Mouse (Mus musculus): ENCODE measurements around the gene Nup214. TPM values are rescaled to one million over a fixed set of nuclear protein-coding genes. Genes with fewer than 3 reads are reported as not detected.

Nup214 gene
- polyA plus RNA-seq, 1 experiment from 2014 or later: 54.1 TPM

DNA sequence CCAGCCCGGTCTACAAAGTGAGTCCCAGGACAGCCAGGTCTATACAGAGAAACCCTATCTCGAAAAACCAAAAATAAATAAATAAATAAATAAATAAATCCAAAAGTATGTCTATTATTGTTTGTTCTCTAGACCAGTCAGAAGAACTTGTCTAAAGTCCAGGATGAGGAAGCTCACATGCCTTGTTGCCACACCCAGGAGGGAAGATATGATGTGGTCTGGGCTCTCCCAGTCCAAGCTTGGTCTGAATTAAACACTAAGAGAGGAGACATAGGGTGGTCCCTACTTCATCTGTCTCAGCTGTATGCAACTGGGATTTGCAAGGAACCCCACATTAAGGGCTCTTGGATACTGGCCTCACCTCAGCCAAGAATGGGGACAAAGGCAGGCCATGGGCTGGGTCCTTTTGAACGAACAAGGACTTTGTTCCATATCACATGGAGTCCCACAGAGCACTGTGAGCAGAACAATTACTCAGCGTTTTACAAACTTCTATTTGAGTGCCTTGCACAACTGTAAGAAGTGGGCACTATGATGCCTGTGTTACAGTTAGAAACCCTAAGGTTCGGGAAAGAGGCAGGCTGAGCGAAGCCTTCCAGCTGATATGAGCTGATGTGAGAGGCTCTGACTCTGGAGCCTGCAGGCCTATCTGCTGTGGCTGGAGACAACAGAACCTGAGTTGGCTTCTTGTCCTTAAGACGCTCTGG, 119.9 kb downstream of the Nup214 start:
- Histone ChIP-seq H3K9ac (ENCODE audit: low read length) (no peak overlapping the region), H3K4me1 (ENCODE audit: control insufficient read depth, insufficient read depth, low read length) (peaks cover 11% of the 10 kb centered on the region), H3K9me3 (replicated peaks; ENCODE audit: control insufficient read depth, low read length) (no peaks in the 10 kb centered on the region), H3K27ac (ENCODE audit: low read length) (no peak overlapping the region), H3K4me2 (ENCODE audit: low read depth, low read length) (no peak overlapping the region), H3K36me3 (ENCODE audit: control insufficient read depth, insufficient read depth) (no peaks in the 10 kb centered on the region), H3K27me3 (ENCODE audit: control insufficient read depth, insufficient read depth, low read length) (no peaks in the 10 kb centered on the region), H3K4me3 (ENCODE audit: low read length) (no peak overlapping the region)
- ATAC-seq (replicated peaks; ENCODE audit: extremely low read depth, insufficient read depth, low FRiP score): no peak
- WGBS: 84% methylated on average over 7 of the region's 7 CpGs

DNA sequence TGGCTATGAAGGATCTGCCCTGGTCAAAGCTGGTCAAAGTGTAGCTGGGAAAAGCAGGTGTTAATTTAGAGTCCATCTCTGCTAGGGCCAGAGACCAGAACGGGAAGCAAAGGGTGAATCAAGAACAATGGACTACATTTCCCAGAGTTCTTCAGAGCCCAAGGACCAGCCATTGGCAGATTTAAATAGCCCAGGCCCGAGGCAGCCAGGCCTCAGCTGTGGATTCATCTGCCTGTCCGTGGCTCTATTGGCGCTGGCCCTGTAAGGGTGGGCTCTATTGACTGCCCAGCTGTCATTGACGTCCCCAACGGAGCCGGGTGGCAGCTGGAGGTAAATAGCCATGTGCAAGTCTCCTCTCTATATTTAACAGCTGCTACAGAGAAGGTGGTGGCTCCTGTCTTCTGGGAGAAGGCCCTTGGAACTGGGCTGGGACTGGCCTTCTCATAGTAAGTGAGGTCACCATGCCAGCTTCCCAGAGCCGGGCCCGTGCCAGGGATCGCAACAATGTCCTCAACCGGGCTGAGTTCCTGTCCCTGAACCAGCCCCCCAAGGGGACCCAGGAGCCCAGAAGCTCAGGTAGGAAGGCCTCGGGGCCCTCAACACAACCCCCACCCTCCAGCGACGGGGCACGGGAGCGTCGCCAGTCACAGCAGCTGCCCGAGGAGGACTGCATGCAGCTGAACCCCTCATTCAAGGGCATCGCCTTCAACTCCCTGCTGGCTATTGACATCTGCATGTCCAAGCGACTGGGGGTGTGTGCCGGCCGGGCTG, 121.3 kb downstream of the Nup214 start, which contains the start of gene Plpp7:
Gene Plpp7, plus strand, starts transcription at position 178 of the 771 bp plus-strand sequence.
- peaks cover 2% of the 10 kb centered on the region; the same call in 1 of the 2 replicates for H3K9me3 ChIP-seq (replicated peaks; ENCODE audit: control insufficient read depth, low read length)
- H3K9ac ChIP-seq (ENCODE audit: low read length): peak within 1 kb of the TSS; percentile 84
- peaks cover 2% of the 10 kb centered on the region for H3K36me3 ChIP-seq (ENCODE audit: control insufficient read depth, insufficient read depth)
- H3K4me2 ChIP-seq (ENCODE audit: low read depth, low read length): peak within 1 kb of the TSS; percentile 70
- peaks cover 9% of the 10 kb centered on the region for H3K4me1 ChIP-seq (ENCODE audit: control insufficient read depth, insufficient read depth, low read length)
- H3K4me3 ChIP-seq (ENCODE audit: low read length): peak within 1 kb of the TSS; percentile 64
- peak; percentile 89 for ATAC-seq (replicated peaks; ENCODE audit: extremely low read depth, insufficient read depth, low FRiP score)
- H3K27me3 ChIP-seq (ENCODE audit: control insufficient read depth, insufficient read depth, low read length): no peaks in the 10 kb centered on the region
- 41% methylated on average over 22 of the region's 22 CpGs for WGBS
- peak within 1 kb of the TSS; percentile 87 for H3K27ac ChIP-seq (ENCODE audit: low read length)

DNA sequence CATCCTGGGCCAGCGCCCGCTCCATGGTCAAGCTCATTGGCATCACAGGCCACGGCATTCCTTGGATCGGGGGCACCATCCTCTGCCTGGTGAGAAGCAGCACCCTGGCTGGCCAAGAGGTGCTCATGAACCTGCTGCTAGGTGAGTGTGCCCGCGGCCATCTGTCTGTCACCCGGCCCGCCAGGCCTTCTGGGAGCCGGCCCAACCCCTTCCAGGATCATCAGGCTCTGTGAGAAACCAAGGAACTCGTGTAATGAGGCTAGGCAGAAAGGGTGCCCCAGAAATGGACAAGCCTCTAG, 121.8 kb downstream of the Nup214 start:
- no peak for ATAC-seq (replicated peaks; ENCODE audit: extremely low read depth, insufficient read depth, low FRiP score)
- Histone ChIP-seq H3K9ac (ENCODE audit: low read length) (peak overlapping the region; percentile 84), H3K27me3 (ENCODE audit: control insufficient read depth, insufficient read depth, low read length) (no peaks in the 10 kb centered on the region), H3K27ac (ENCODE audit: low read length) (peak overlapping the region; percentile 87), H3K36me3 (ENCODE audit: control insufficient read depth, insufficient read depth) (peaks cover 6% of the 10 kb centered on the region), H3K9me3 (replicated peaks; ENCODE audit: control insufficient read depth, low read length) (peaks cover 5% of the 10 kb centered on the region; the same call in 1 of the 2 replicates), H3K4me2 (ENCODE audit: low read depth, low read length) (peak overlapping the region; percentile 70), H3K4me1 (ENCODE audit: control insufficient read depth, insufficient read depth, low read length) (peaks cover 9% of the 10 kb centered on the region), H3K4me3 (ENCODE audit: low read length) (peak overlapping the region; percentile 64)
- WGBS: 74% methylated on average over 10 of the region's 10 CpGs

DNA sequence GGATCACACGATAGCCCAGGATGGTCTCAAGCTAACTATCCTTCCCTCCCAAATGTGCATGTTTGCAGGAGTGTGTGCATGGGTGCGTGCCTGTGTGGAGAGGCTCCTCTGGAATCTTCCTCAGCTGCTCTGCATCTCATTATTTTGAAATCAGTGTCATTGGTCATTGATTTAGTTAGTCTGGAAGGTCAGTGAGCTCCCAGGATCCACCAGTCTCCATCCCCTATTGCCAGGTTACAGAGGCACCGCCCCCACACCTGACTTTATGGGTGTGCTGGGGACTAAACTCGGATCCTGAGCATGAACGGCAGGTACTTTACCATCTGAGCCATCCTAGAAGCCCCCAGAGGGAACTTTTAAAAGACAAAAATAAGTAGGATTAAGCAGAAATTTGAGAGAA, 128.7 kb downstream of the Nup214 start:
- WGBS: 64% methylated on average over 5 of the region's 5 CpGs
- Histone ChIP-seq H3K9me3 (replicated peaks; ENCODE audit: control insufficient read depth, low read length) (peaks cover 5% of the 10 kb centered on the region; the same call in 1 of the 2 replicates), H3K4me2 (ENCODE audit: low read depth, low read length) (no peak overlapping the region), H3K9ac (ENCODE audit: low read length) (no peak overlapping the region), H3K27ac (ENCODE audit: low read length) (no peak overlapping the region), H3K4me3 (ENCODE audit: low read length) (no peak overlapping the region), H3K4me1 (ENCODE audit: control insufficient read depth, insufficient read depth, low read length) (peaks cover 32% of the 10 kb centered on the region), H3K27me3 (ENCODE audit: control insufficient read depth, insufficient read depth, low read length) (no peaks in the 10 kb centered on the region), H3K36me3 (ENCODE audit: control insufficient read depth, insufficient read depth) (peaks cover 6% of the 10 kb centered on the region)
- no peak for ATAC-seq (replicated peaks; ENCODE audit: extremely low read depth, insufficient read depth, low FRiP score)

DNA sequence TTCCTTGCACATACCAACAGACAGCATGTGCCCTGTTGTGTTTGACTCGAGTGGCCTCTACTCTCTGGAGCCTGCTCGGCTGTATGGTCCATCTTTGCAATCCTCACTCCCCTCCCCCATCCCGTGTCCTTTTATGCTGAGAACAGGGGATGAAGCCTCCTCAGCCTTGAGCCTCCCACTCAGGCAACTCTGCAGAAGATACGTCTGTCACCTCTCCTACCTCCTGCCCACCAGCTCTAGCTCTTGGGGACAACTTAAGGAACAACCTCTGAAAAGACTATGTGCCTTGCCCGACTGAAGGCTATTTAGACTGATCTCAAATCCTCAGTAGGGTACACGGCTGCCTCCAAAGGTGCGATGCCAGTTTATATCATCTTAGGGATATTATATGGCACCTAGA, 129.3 kb downstream of the Nup214 start:
- WGBS: 73% methylated on average over 7 of the region's 7 CpGs
- ATAC-seq (replicated peaks; ENCODE audit: extremely low read depth, insufficient read depth, low FRiP score): no peak
- peaks cover 10% of the 10 kb centered on the region for H3K36me3 ChIP-seq (ENCODE audit: control insufficient read depth, insufficient read depth)
- H3K9me3 ChIP-seq (replicated peaks; ENCODE audit: control insufficient read depth, low read length): peaks cover 5% of the 10 kb centered on the region; the same call in 1 of the 2 replicates
- H3K27me3 ChIP-seq (ENCODE audit: control insufficient read depth, insufficient read depth, low read length): no peaks in the 10 kb centered on the region
- no peak overlapping the region for H3K4me3 ChIP-seq (ENCODE audit: low read length)
- H3K9ac ChIP-seq (ENCODE audit: low read length): no peak overlapping the region
- H3K4me2 ChIP-seq (ENCODE audit: low read depth, low read length): no peak overlapping the region
- H3K4me1 ChIP-seq (ENCODE audit: control insufficient read depth, insufficient read depth, low read length): peaks cover 32% of the 10 kb centered on the region
- H3K27ac ChIP-seq (ENCODE audit: low read length): peak overlapping the region; percentile 91; the same call in 1 of the 2 replicates

Small RNAs within 50 kb of the gene (microRNA-seq; reads per million reads assigned to microRNA genes)
- gene Mir7674: not detected

Other genes starting within 250 kb of the Nup214 start
- 0.14 and 0.22 TPM in 2 replicates for gene Qrfp, start 163.9 kb upstream of the Nup214 start, polyA plus RNA-seq (2015; fragmentation: Nextera tagmentation; extraction: Ambion mirVana)
- gene Fibcd1, start 128.4 kb upstream of the Nup214 start, polyA plus RNA-seq (2015; fragmentation: Nextera tagmentation; extraction: Ambion mirVana): not detected in 2 replicates
- 0.41 and 0.55 TPM in 2 replicates for gene Lamc3, start 87.1 kb upstream of the Nup214 start, polyA plus RNA-seq (2015; fragmentation: Nextera tagmentation; extraction: Ambion mirVana)
- 50.7 and 55.4 TPM in 2 replicates for gene Aif1l, start 24.3 kb upstream of the Nup214 start, polyA plus RNA-seq (2015; fragmentation: Nextera tagmentation; extraction: Ambion mirVana)
- gene Fam78a, start 110.4 kb downstream of the Nup214 start, polyA plus RNA-seq (2015; fragmentation: Nextera tagmentation; extraction: Ambion mirVana): 27.6 and 30.1 TPM in 2 replicates
- gene Plpp7, start 121.1 kb downstream of the Nup214 start, polyA plus RNA-seq (2015; fragmentation: Nextera tagmentation; extraction: Ambion mirVana): 19.7 and 21.4 TPM in 2 replicates
- gene Prrc2b, start 176.6 kb downstream of the Nup214 start, polyA plus RNA-seq (2015; fragmentation: Nextera tagmentation; extraction: Ambion mirVana): 19.3 and 30.1 TPM in 2 replicates

Data from heart, embryonic 16.5 days (tissue).